Comparison of ENCODE assay signal across 1 mouse cellular context in genomic region chr8:122389357-122389756, GRCm38 (mm10).
TF ChIP-seq lines count a peak whose summit lies in the region.

No protein-coding gene starts in this region.

TF ChIP-seq in CH12.LX, 34 proteins besides CTCF, POLR2A, EP300 and RAD21 (continued from another document):
- TF ChIP-seq SMC3 (IDR thresholded peaks at IDR 0.05; ENCODE audit: low read depth, low read length) (no peak), ELF1 (IDR thresholded peaks at IDR 0.05; ENCODE audit: low read depth, low read length) (no peak), ZKSCAN1 (IDR thresholded peaks at IDR 0.05; ENCODE audit: borderline replicate concordance, low read depth, low read length) (no peak), ZMIZ1 (IDR thresholded peaks at IDR 0.05; ENCODE audit: low read depth, low read length) (no peak), SIN3A (IDR thresholded peaks at IDR 0.05; ENCODE audit: low read length) (no peak), ZC3H11A (IDR thresholded peaks at IDR 0.05; ENCODE audit: low read depth, low read length) (no peak), POLR2AphosphoS2 (IDR thresholded peaks at IDR 0.05; ENCODE audit: low read depth, low read length) (no peak), CHD2 (IDR thresholded peaks at IDR 0.05; ENCODE audit: low read length) (no peak), JUND (conservative IDR thresholded peaks at IDR 0.05; ENCODE audit: low read depth, low read length) (no peak), MXI1 (IDR thresholded peaks at IDR 0.05; ENCODE audit: low read depth, low read length) (no peak)
